Mouse (Mus musculus): ENCODE measurements around the gene Myf5.

- no peak for TF ChIP-seq CTCF (IDR thresholded peaks at IDR 0.05; ENCODE audit: borderline replicate concordance, control insufficient read depth, extremely low read depth, insufficient read depth, low read length, poor library complexity)
- no peak for TF ChIP-seq POLR2A (IDR thresholded peaks at IDR 0.05; ENCODE audit: control insufficient read depth, extremely low read depth, insufficient read depth, low read length, poor library complexity)
These were observed 10.5 kb upstream of the Myf5 start for GRCm38 (mm10) chr10:107496402-107496801.

All from thymus, adult 2 months (tissue).